Mouse (Mus musculus) ES-E14 (cell line): Measurements from ENCODE around the gene Npc1l1. TPM values are rescaled to one million over a fixed set of nuclear protein-coding genes. Genes with fewer than 3 reads are reported as not detected.
"Not testable (repeated sequence)": the region's sequence is repeated elsewhere in the genome, so short reads cannot be mapped to it uniquely, and the experiment has no call there.

Source experiments
- DNase-seq: peaks from one replicate; pipeline ENCODE4 v3.0.0-alpha.2; 2013; ENCODE audit warnings: low read depth, low spot score
- H3K27ac ChIP-seq: 2 replicates; pipeline ENCODE4 v1.5.1; 2012; ENCODE audit warnings: low read depth, mild to moderate bottlenecking, low read length, moderate library complexity, mixed read lengths; ENCODE audit not compliant: poor library complexity, insufficient read depth, severe bottlenecking
- H3K36me3 ChIP-seq: 2 replicates; pipeline ENCODE4 v1.6.1; 2012; ENCODE audit warnings: mild to moderate bottlenecking, low read length, moderate library complexity, mixed read lengths; ENCODE audit not compliant: control insufficient read depth, poor library complexity, insufficient read depth, severe bottlenecking
- H3K4me1 ChIP-seq, 2 experiments: fragments of 150-350 bp in 1 of 2; sonication (generic) in 1 of 2; 2 replicates each; pipeline ENCODE4 v1.6.1; 2012; ENCODE audit warnings: low read length in 2 of 2, mild to moderate bottlenecking in 1 of 2, mixed read lengths in 1 of 2; ENCODE audit not compliant: control insufficient read depth in 2 of 2, insufficient read depth in 2 of 2, poor library complexity in 1 of 2
- H3K4me3 ChIP-seq, 2 experiments: fragments of 150-350 bp in 1 of 2; sonication (generic) in 1 of 2; 2 replicates each; pipeline ENCODE4 v1.5.1; 2012; ENCODE audit warnings: low read length in 2 of 2, low read depth in 1 of 2, mild to moderate bottlenecking in 1 of 2, mixed read lengths in 1 of 2; ENCODE audit not compliant: insufficient read depth in 1 of 2, poor library complexity in 1 of 2, severe bottlenecking in 1 of 2
- H3K9ac ChIP-seq: 2 replicates; pipeline ENCODE4 v1.6.1; 2012; ENCODE audit warnings: low read depth, mild to moderate bottlenecking, low read length, mixed read lengths; ENCODE audit not compliant: poor library complexity, insufficient read depth, severe bottlenecking
- H3K9me3 ChIP-seq: fragments of 150-350 bp; sonication (generic); 2 replicates; pipeline ENCODE4 v1.6.1; 2012; ENCODE audit warnings: low read depth, mild to moderate bottlenecking, low read length; ENCODE audit not compliant: control insufficient read depth, insufficient read depth
- CHD2 ChIP-seq: IDR thresholded peaks from 2 replicates; pipeline ENCODE4 v1.6.1; 2014; ENCODE audit warnings: mild to moderate bottlenecking, low read depth, low read length, inconsistent platforms
- HCFC1 ChIP-seq: IDR thresholded peaks from 2 replicates; pipeline ENCODE4 v1.6.1; 2012; ENCODE audit warnings: low read length, inconsistent platforms, borderline replicate concordance; ENCODE audit not compliant: insufficient read depth
- MAFK ChIP-seq: IDR thresholded peaks from 2 replicates; pipeline ENCODE4 v1.6.1; 2014; ENCODE audit warnings: mild to moderate bottlenecking, low read depth, low read length, inconsistent platforms; ENCODE audit not compliant: insufficient read depth
- ZC3H11A ChIP-seq: IDR thresholded peaks from 2 replicates; pipeline ENCODE4 v1.6.1; 2012; ENCODE audit warnings: low read depth, mild to moderate bottlenecking, inconsistent platforms, low read length, borderline replicate concordance
- ZNF384 ChIP-seq: IDR thresholded peaks from 2 replicates; pipeline ENCODE4 v1.6.1; 2012; ENCODE audit warnings: low read depth, low read length, inconsistent platforms
- in situ Hi-C, 2 experiments: fragments of 600-800 bp; cut with MboI; formaldehyde crosslinking; loops; one replicate each; pipeline ENCODE4 v1.15.1; 2025; ENCODE audit warnings: low sequenced_read_pairs in 2 of 2, inconsistent platforms in 1 of 2; ENCODE audit not compliant: unreplicated experiment in 2 of 2
- total RNA-seq: library from RNA; depleted of rRNA; stranded (reverse); fragments of 300-350 nt; gene quantifications from 2 replicates; pipeline ENCODE4 v1.2.3, GENCODE M21; 2012

Gene Npc1l1
- total RNA-seq, 1 experiment: 0.40 TPM

DNA sequence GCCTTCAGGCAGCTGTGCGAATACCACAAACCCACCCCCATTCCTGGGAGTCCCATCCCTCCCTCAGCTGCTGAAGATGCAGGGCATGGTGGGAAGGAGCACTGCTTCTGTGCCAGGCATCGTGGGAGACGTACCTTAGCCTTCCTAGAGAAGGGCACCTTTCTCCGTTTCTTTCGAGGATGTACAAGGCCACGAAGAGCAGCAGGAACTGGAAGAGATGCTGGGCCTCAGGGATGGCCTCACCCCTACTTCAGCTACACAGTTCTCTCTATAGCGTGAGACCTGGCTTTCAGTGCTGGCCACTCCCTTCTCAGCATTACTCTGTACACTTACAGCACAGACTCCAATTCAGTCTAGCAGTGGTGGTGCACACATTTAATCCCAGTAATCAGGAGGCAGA lies 29.5 kb upstream of the Npc1l1 start:
- H3K9ac ChIP-seq: no peak overlapping the region
- peaks cover 56% of the 10 kb centered on the region for H3K36me3 ChIP-seq
- peaks cover 4 to 15% of the 10 kb centered on the region in 2 experiments; a peak in 3 of 4 replicates for H3K4me1 ChIP-seq
- in situ Hi-C loops: no loop called here
- H3K4me3 ChIP-seq: no peak overlapping the region
- TF ChIP-seq HCFC1: no peak
- TF ChIP-seq CHD2: no peak
- no peak for TF ChIP-seq MAFK
- no peak for TF ChIP-seq ZNF384
- no peak for TF ChIP-seq ZC3H11A
- no peak overlapping the region for H3K27ac ChIP-seq
- no peak for DNase-seq
- no peaks in the 10 kb centered on the region for H3K9me3 ChIP-seq

DNA sequence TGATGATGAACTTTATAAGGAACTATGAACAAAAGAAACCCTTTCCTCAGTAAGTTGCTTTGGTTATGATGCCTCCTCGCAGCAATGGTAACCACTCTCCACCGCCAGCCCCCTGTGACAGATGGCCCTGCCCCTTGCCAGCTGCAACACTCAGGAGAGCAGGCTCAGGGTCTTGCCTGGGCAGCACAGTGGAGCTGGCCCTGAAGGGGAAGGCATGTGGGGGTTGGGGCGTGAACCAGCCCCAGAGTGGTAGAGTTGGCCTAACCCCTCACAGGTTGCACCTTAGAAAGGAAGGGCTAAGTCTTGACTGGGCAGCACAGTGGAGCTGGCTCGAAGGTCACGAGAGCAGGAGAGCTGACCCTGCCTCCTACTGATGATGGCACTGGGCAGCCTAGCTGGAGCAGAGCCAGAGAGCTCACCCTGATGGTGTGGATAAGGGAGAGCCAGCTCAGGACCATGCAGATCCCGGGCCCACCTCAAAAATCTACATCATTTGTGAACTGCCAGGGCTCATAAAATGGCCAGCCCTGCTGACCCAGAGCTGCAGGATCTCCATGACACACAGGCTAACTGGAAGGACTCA lies 26.6 kb upstream of the Npc1l1 start:
- no peaks in the 10 kb centered on the region for H3K9me3 ChIP-seq
- no peak overlapping the region for H3K9ac ChIP-seq
- H3K4me1 ChIP-seq: peaks cover 4 to 15% of the 10 kb centered on the region in 2 experiments; a peak in 3 of 4 replicates
- H3K4me3 ChIP-seq: no peak overlapping the region
- no peak for DNase-seq
- in situ Hi-C loops: no loop called here
- no peak overlapping the region for H3K27ac ChIP-seq
- peaks cover 37% of the 10 kb centered on the region for H3K36me3 ChIP-seq
- TF ChIP-seq ZNF384 (no peak), ZC3H11A (no peak), MAFK (no peak), CHD2 (no peak), HCFC1 (no peak)

DNA sequence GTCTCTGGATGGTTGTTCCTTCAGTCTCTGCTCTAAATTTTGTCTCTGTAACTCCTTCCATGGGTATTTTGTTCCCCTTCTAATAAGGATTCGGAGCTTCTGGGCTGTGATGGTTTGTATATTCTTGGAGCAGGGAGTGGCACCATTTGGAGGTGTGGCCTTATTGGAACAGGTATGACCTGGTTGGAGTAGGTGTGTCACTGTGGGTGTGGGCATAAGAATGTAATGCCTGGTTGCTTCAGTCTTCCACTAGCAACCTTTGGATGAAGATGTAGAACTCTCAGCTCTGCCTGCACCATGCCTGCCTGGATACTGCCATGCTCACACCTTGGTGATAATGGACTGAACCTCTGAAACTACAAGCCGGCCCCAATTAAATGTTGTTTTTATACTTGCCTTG lies 24.7 kb upstream of the Npc1l1 start:
- H3K27ac ChIP-seq, H3K4me3 ChIP-seq: not testable (repeated sequence)

DNA sequence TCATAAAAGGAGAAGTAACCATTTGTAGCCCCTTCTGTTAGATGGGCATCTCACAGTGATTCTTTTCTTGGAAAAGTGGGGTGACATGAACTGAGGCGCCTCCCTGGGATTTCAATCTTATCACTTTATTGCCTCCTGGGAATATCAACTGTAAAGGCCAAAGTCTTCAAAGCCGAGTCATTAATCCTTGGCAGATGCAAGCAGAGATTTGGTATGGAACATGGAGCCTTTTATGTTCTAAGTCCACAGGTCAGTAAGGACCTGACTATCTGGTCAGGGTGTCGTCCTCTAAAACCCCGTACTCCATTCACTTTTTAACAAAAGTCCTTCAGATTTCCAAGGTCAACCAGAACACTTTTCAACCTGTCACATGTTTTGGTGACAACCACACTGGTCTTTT lies 22.9 kb upstream of the Npc1l1 start:
- Histone ChIP-seq H3K27ac (no peak overlapping the region), H3K9ac (no peak overlapping the region), H3K36me3 (peaks cover 4% of the 10 kb centered on the region), H3K4me1 (peaks cover 4 to 7% of the 10 kb centered on the region in 2 experiments; a peak in 2 of 4 replicates), H3K9me3 (no peaks in the 10 kb centered on the region), H3K4me3 (no peak overlapping the region)
- in situ Hi-C loops: no loop called here
- TF ChIP-seq HCFC1: no peak
- TF ChIP-seq MAFK: no peak
- no peak for TF ChIP-seq ZNF384
- TF ChIP-seq CHD2: no peak
- no peak for TF ChIP-seq ZC3H11A
- no peak for DNase-seq

More for the DNA sequence above, 24.7 kb upstream of the Npc1l1 start:
- H3K9ac ChIP-seq, H3K9me3 ChIP-seq, in situ Hi-C loops, DNase-seq: not testable (repeated sequence)
- Histone ChIP-seq H3K36me3 (peaks cover 21% of the 10 kb centered on the region), H3K4me1 (peaks cover 4 to 13% of the 10 kb centered on the region in 2 experiments; a peak in 2 of 4 replicates)

DNA sequence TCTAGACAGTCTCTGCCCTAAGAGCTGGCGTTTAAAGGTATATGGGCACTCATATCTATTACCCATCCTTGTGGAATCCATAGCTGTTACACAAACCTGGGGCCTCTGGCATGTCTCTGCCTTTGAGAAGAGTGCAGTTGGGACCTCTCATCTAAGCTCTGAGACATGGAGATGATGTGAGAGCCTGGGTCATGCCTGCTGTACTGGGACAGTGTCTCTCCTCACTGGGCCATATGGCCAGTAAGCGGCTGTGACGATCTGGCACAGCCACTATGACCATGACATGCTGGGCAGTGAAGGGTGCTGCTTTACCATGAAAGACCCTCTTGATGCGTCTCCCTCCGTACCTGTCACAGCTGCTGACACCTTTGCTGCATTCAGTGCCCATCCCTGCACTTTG lies 22.3 kb upstream of the Npc1l1 start:
- Histone ChIP-seq H3K36me3 (no peaks in the 10 kb centered on the region), H3K27ac (no peak overlapping the region), H3K4me1 (peaks cover 3 to 4% of the 10 kb centered on the region in 2 experiments; a peak in 2 of 4 replicates), H3K4me3 (no peak overlapping the region), H3K9me3 (no peaks in the 10 kb centered on the region), H3K9ac (no peak overlapping the region)
- TF ChIP-seq CHD2: no peak
- TF ChIP-seq HCFC1: no peak
- TF ChIP-seq MAFK: no peak
- TF ChIP-seq ZC3H11A: no peak
- no peak for TF ChIP-seq ZNF384
- in situ Hi-C loops: no loop called here
- DNase-seq: no peak
